Mouse (Mus musculus): ENCODE results near the gene Tmem135.

DNA sequence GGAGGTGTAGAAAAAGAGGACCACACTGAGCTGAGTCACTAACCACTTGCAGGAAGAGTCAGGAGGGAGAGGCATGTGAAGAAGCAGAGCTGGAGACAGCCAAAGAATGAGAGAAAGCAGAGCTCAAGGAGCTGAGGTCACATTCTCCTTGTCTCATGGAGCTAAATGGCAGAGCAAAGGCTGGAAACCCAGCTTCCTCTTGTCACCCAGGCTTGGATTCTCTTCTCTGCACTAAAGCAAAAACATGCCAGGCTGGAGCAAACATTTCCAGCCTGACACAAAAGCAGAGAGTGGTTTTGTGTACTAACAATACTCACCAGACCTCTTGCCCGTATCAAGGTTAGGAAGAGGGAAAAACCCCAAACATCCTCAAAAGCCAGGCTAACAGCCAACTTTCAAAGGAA is 287.8 kb downstream of the Tmem135 start:
- no peak for TF ChIP-seq CTCF (IDR thresholded peaks at IDR 0.05; ENCODE audit: insufficient read depth, low read depth, low read length)
- no peak for TF ChIP-seq POLR2A (IDR thresholded peaks at IDR 0.05; ENCODE audit: insufficient read depth, low read depth, low read length)
